Mouse (Mus musculus) lung, adult 2 months (tissue): ENCODE data around the gene Cpm.
A peak's percentile ranks its signal among the peaks of the same experiment; 100 is the strongest.

Experiments used
- CTCF ChIP-seq: fragments of 200-500 bp; IDR thresholded peaks from 2 replicates; pipeline ENCODE4 v1.5.1; 2011; ENCODE audit warnings: mild to moderate bottlenecking, low read length, control low read depth; ENCODE audit not compliant: insufficient read depth
- POLR2A ChIP-seq: fragments of 200-500 bp; IDR thresholded peaks from 2 replicates; pipeline ENCODE4 v1.6.1; 2011; ENCODE audit warnings: low read depth, mild to moderate bottlenecking, control low read depth, low read length, borderline replicate concordance; ENCODE audit errors: extremely low read depth

GRCm38 (mm10) chr10:117709930-117710603, 80.8 kb downstream of the Cpm start:
- TF ChIP-seq CTCF (no peak), POLR2A (peak; percentile 62; the same call in 1 of the 2 replicates)
